Mouse (Mus musculus) R1 (cell line): ENCODE measurements around the gene Pex26.

Experiments
- DNase-seq: peaks from one replicate; pipeline ENCODE4 v3.0.0-alpha.2; 2018; ENCODE audit warnings: low read depth, low spot score

The Pex26 gene

GRCm38 (mm10) chr6:121238209-121238608 lies 54.7 kb downstream of the Pex26 start:
- no peak for DNase-seq

- no peak for DNase-seq
These were observed 58.3 kb downstream of the Pex26 start for GRCm38 (mm10) chr6:121241780-121242179.

GRCm38 (mm10) chr6:121243161-121243560 lies 59.7 kb downstream of the Pex26 start:
- no peak for DNase-seq

GRCm38 (mm10) chr6:121245127-121246036 lies 61.9 kb downstream of the Pex26 start, which contains the start of gene Usp18:
Gene Usp18, plus strand, starts transcription at chr6:121245906.
- DNase-seq = peak; percentile 57

GRCm38 (mm10) chr6:121246037-121246361 lies 62.5 kb downstream of the Pex26 start:
- DNase-seq = no peak
